Mouse (Mus musculus) neural tube, embryonic 13.5 days (tissue): ENCODE measurements around the gene Mroh3. TPM values are rescaled to one million over a fixed set of nuclear protein-coding genes. Genes with fewer than 3 reads are reported as not detected.

Experiments
- ATAC-seq: fragments of 200-750 bp; cut with Nextera tagmentation; 2 replicates; pipeline ENCODE4 v1.8.0; 2017; ENCODE audit warnings: low read depth, mild to moderate bottlenecking, moderate TSS enrichment, moderate library complexity
- H3K27ac ChIP-seq: fragments of 300-500 bp; sonication (generic); replicated peaks from 2 replicates; pipeline ENCODE4 v1.5.1; 2015; ENCODE audit warnings: moderate library complexity, mild to moderate bottlenecking, inconsistent platforms
- H3K27me3 ChIP-seq: fragments of 300-500 bp; sonication (generic); 2 replicates; pipeline ENCODE4 v1.6.1; 2015; ENCODE audit warnings: mild to moderate bottlenecking, inconsistent platforms
- H3K36me3 ChIP-seq: fragments of 300-500 bp; sonication (generic); 2 replicates; pipeline ENCODE4 v1.6.1; 2015; ENCODE audit warnings: mild to moderate bottlenecking, inconsistent platforms
- H3K4me1 ChIP-seq: fragments of 300-500 bp; sonication (generic); replicated peaks from 2 replicates; pipeline ENCODE4 v1.6.1; 2015; ENCODE audit warnings: inconsistent platforms
- H3K4me2 ChIP-seq: fragments of 300-500 bp; sonication (generic); 2 replicates; pipeline ENCODE4 v1.6.1; 2015; ENCODE audit warnings: inconsistent platforms, mild to moderate bottlenecking, moderate library complexity
- H3K4me3 ChIP-seq: fragments of 300-500 bp; sonication (generic); 2 replicates; pipeline ENCODE4 v1.5.1; 2015; ENCODE audit warnings: mild to moderate bottlenecking, inconsistent platforms
- H3K9ac ChIP-seq: fragments of 300-500 bp; sonication (generic); 2 replicates; pipeline ENCODE4 v1.6.1; 2015; ENCODE audit warnings: moderate library complexity, mild to moderate bottlenecking, inconsistent platforms
- H3K9me3 ChIP-seq: fragments of 300-500 bp; sonication (generic); 2 replicates; pipeline ENCODE4 v1.6.1; 2016; ENCODE audit warnings: inconsistent platforms
- WGBS: fragments of 180-500 bp; shearing (Covaris S2); methylation state at CpG from one replicate; pipeline ENCODE4 v1.1.7; 2015; 5-methylcytosine and 5-hydroxymethylcytosine counted together
- polyA plus RNA-seq: library from polyadenylated mRNA; unstranded; fragments of >200 nt; fragmentation: Nextera tagmentation; extraction: Ambion mirVana; gene quantifications from 2 replicates; pipeline ENCODE4 v1.2.1, GENCODE M21; 2015

Gene Mroh3
- polyA plus RNA-seq, 1 experiment from 2014 or later = not detected

DNA sequence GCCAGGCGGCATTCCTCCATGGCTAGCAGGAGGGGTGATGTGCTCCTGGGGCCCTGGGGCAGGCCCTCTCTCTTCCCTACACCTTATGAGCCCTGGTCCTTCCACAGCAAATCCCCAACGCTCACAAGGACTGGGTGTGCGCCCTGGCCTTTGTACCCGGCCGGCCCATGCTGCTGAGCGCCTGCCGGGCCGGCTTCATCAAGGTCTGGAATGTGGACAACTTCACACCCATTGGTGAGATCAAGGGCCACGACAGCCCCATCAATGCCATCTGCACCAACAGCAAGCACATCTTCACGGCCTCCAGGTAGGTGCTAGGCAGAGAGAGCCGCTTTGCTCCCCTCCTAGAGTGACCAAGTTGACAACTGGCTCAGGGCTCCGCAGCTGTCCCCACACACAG lies 39.9 kb downstream of the Mroh3 start:
- Histone ChIP-seq H3K4me3 (no peak overlapping the region), H3K27me3 (no peaks in the 10 kb centered on the region), H3K4me2 (no peak overlapping the region), H3K4me1 (peaks cover 25% of the 10 kb centered on the region), H3K36me3 (peaks cover 97% of the 10 kb centered on the region), H3K9ac (no peak overlapping the region), H3K27ac (no peak overlapping the region), H3K9me3 (no peaks in the 10 kb centered on the region)
- 67% methylated on average over 12 of the region's 12 CpGs for WGBS
- no peak for ATAC-seq

DNA sequence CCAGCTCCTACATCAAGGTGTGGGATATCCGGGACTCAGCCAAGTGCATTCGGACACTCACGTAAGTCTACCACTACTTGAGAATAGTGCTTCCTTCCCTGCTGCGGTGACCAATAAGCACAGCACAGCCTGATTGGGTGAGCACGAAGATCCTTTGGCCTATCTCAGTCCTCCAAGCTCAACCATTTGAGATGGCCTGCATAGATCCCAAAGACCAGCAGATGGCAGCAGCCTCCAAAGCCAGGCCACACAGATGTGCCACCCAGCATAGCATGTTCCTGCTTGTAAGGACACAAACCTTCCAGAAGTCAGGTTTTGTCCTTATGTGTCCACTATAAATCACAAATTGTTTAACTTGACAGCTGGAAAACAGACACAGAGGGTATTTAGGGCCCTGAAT lies 42.5 kb downstream of the Mroh3 start:
- H3K27me3 ChIP-seq = no peaks in the 10 kb centered on the region
- no peak overlapping the region for H3K9ac ChIP-seq
- H3K9me3 ChIP-seq = no peaks in the 10 kb centered on the region
- 0 out of 2 replicates have a peak overlapping the region, but pooled peaks have one; percentile 0 for H3K4me2 ChIP-seq
- 12% methylated on average over 5 of the region's 5 CpGs for WGBS
- H3K4me1 ChIP-seq = peaks cover 25% of the 10 kb centered on the region
- ATAC-seq = peak; percentile 74
- H3K36me3 ChIP-seq = peaks cover 95% of the 10 kb centered on the region
- H3K4me3 ChIP-seq = no peak overlapping the region
- H3K27ac ChIP-seq = no peak overlapping the region

DNA sequence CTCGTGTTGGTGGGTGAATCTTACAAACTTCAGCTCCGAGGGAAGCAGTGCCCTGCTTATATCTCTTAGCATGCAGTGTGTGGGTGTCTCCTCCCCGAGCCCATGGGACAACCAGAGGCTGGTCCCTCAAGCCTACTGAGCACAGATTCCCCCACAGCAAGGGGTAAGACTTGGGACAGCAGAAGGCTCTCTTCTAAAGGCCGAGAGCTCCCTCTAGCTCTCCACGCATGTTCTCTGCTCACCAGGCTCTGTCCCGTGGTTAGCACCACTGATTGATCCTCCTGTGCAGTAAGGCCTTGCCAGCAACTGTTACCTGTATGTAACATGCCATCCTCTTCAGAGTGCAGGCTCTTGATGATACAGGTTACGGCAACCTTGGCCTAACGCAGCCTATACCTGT lies 45.0 kb downstream of the Mroh3 start:
- H3K4me2 ChIP-seq = no peak overlapping the region
- H3K9me3 ChIP-seq = no peaks in the 10 kb centered on the region
- H3K27ac ChIP-seq = no peak overlapping the region
- 72% methylated on average over 8 of the region's 8 CpGs for WGBS
- H3K9ac ChIP-seq = no peak overlapping the region
- H3K4me3 ChIP-seq = no peak overlapping the region
- no peak for ATAC-seq
- H3K36me3 ChIP-seq = peaks cover 95% of the 10 kb centered on the region
- H3K27me3 ChIP-seq = no peaks in the 10 kb centered on the region
- peaks cover 3% of the 10 kb centered on the region; the same call in 1 of the 2 replicates for H3K4me1 ChIP-seq

DNA sequence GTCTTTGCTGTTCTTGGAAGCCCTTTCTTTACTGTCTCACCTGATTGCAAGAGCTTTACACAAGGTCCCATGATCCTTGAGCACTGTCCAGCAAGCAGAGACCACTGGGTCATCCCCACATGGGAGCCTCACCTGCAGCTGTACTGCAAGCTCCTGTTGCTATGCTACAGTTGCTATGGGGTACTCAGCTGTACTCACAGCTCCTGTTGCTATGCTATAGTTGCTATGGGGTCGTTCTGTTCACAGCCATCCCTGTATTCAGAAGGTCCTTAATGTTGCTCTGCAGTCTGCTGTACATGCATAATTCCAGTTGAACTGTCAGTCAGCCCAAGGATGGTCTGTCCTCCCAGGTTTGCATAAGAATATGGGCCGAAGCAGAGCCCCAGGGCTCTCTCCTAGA lies 47.2 kb downstream of the Mroh3 start:
- Histone ChIP-seq H3K27me3 (no peaks in the 10 kb centered on the region), H3K27ac (no peak overlapping the region), H3K4me1 (no peaks in the 10 kb centered on the region; the same call in 1 of the 2 replicates), H3K36me3 (peaks cover 95% of the 10 kb centered on the region), H3K4me3 (no peak overlapping the region), H3K9ac (no peak overlapping the region), H3K9me3 (no peaks in the 10 kb centered on the region), H3K4me2 (no peak overlapping the region)
- 32% methylated on average over 2 of the region's 2 CpGs for WGBS
- ATAC-seq = no peak

DNA sequence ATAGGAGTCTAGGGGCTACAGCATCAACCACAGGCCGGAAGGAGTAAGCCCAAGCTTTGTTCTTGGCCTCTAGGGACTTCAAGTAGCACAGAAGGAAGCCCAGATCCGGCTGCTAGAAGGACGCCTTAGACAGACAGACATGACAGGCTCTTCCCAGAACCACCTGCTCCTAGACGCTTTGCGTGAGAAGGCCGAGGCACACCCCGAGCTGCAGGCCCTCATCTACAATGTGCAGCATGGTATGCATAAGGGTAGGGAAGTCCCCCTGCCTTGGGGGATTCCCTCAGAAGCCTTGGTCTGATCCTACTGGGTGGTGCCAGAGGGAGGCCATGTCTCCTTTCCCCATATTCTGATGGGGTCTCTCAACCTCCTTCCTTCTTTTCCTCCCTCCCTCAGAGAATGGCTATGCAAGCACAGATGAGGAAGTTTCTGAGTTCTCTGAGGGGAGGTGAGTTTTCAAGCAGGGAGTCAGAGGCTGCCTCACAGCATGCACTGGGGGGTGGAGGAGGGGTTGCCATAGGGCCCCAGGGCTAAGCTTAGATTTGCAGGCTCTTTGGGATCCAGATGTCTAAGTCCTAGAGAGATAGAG lies 51.2 kb downstream of the Mroh3 start:
- H3K27me3 ChIP-seq = no peaks in the 10 kb centered on the region
- no peak overlapping the region for H3K27ac ChIP-seq
- no peak for ATAC-seq
- no peak overlapping the region for H3K4me3 ChIP-seq
- H3K9me3 ChIP-seq = no peaks in the 10 kb centered on the region
- H3K36me3 ChIP-seq = peaks cover 98% of the 10 kb centered on the region
- WGBS = 97% methylated on average over 7 of the region's 7 CpGs
- H3K9ac ChIP-seq = no peak overlapping the region
- H3K4me2 ChIP-seq = no peak overlapping the region
- H3K4me1 ChIP-seq = no peaks in the 10 kb centered on the region; the same call in 1 of the 2 replicates

DNA sequence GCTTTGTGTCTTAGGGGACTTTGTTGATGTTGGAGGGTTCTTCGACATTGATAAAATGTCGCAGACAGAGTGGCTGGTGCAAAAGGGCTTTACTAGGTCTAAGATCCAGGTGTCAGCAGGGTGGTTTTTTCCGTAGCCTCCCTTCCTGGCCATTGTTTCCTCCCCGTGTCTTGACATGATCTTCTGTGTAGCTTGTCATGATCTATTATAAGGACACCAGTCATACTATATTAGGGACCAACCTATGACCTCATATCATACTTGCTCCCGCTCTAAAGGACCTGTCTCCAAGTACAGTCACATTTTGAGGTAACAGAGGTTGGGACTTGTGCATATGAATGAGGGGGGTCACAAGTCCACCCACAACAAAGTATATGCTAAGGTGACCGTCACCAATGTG lies 51.7 kb downstream of the Mroh3 start:
- no peaks in the 10 kb centered on the region for H3K9me3 ChIP-seq
- no peak overlapping the region for H3K27ac ChIP-seq
- no peaks in the 10 kb centered on the region for H3K27me3 ChIP-seq
- H3K36me3 ChIP-seq = peaks cover 99% of the 10 kb centered on the region
- WGBS = 91% methylated on average over 6 of the region's 6 CpGs
- no peaks in the 10 kb centered on the region; the same call in 1 of the 2 replicates for H3K4me1 ChIP-seq
- no peak for ATAC-seq
- H3K4me3 ChIP-seq = no peak overlapping the region
- no peak overlapping the region for H3K9ac ChIP-seq
- no peak overlapping the region for H3K4me2 ChIP-seq

DNA sequence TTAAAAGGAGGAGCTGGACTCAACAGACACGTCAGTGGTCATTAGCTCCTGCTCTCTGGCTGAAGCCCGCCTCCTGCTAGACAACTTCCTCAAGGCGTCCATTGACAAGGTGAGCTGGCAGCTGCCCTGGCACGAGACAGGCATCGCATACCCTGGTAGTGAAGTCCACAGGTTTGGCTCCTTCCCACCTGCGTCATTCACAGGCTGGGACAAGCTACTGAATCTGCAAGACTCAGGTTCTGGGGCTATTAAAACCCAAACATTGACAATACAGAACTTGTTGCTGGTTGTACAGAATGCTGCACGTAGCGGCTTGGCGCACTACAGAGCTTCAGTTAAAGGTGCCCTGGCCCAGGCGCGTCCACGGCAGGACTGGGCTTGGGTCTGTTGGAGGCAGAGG lies 52.3 kb downstream of the Mroh3 start:
- Histone ChIP-seq H3K4me2 (no peak overlapping the region), H3K4me1 (no peaks in the 10 kb centered on the region; the same call in 1 of the 2 replicates), H3K27me3 (no peaks in the 10 kb centered on the region), H3K9ac (no peak overlapping the region), H3K4me3 (no peak overlapping the region), H3K9me3 (no peaks in the 10 kb centered on the region), H3K36me3 (peaks cover 99% of the 10 kb centered on the region), H3K27ac (no peak overlapping the region)
- no peak for ATAC-seq
- 93% methylated on average over 12 of the region's 12 CpGs for WGBS

DNA sequence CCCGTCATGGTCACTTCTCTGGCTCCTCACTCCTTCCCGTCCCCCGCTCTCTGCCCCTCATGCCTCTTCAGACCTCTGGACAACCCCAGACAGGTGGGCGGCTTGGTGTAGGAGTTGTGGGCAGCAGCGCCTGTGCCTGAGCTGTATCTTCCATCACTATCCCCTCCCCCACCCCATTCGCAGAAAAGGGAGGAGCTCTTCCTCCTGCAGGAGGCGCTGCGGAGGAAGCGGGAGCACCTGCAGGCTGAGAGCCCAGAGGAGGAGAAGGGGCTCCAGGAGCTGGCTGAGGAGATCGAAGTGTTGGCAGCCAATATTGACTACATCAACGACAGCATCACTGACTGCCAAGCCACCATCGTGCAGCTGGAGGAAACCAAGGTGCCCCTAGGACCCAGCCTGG lies 52.8 kb downstream of the Mroh3 start:
- WGBS = 51% methylated on average over 12 of the region's 12 CpGs

DNA sequence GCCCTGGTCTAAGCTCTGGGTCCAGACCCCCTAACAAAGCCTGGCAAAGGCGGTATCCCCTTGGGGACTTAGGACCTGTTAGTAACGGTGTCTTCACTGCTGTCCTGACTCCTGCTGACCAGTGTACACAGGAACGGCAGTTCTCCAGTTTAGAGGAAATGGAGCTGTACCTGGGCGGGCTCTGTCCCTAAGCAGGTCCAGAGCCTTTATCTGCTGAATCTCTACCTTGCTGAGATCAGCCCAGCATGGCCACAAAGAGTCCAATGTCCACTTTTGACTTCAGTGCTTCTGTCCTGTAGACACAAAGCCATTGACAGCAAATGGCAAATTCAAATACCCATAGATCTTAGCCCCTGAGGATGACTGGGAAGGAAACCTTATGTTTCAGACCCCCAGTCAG lies 55.7 kb downstream of the Mroh3 start:
- no peak overlapping the region for H3K4me3 ChIP-seq
- H3K9me3 ChIP-seq = no peaks in the 10 kb centered on the region
- H3K36me3 ChIP-seq = peaks cover 99% of the 10 kb centered on the region
- no peak overlapping the region for H3K9ac ChIP-seq
- ATAC-seq = no peak
- no peaks in the 10 kb centered on the region for H3K4me1 ChIP-seq
- no peak overlapping the region for H3K4me2 ChIP-seq
- 90% methylated on average over 4 of the region's 4 CpGs for WGBS
- no peaks in the 10 kb centered on the region for H3K27me3 ChIP-seq
- no peak overlapping the region for H3K27ac ChIP-seq

More for the DNA sequence above, 52.8 kb downstream of the Mroh3 start:
- H3K27ac ChIP-seq = no peak overlapping the region
- no peak overlapping the region for H3K9ac ChIP-seq
- no peak overlapping the region for H3K4me3 ChIP-seq
- no peaks in the 10 kb centered on the region for H3K9me3 ChIP-seq
- H3K4me2 ChIP-seq = no peak overlapping the region
- H3K4me1 ChIP-seq = no peaks in the 10 kb centered on the region
- no peak for ATAC-seq
- no peaks in the 10 kb centered on the region for H3K27me3 ChIP-seq
- H3K36me3 ChIP-seq = peaks cover 99% of the 10 kb centered on the region

DNA sequence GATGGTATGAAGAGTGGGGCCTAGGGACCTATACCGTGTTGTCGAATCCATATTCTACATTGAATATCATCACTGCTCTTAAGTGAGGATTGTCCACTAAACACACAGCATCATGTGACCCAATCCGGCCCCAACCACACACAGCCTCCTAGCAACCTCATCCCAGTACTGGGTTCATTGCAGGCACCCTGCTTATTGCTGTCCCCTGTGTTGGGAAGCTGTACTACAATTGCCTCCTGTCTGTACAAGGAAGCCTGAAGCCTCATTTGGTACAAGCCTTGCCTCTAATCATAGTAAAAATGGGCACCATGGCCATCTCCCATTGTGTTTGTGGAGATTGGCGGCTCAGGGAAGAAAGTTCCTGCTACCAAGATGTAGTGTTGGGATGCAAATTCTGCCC lies 56.3 kb downstream of the Mroh3 start:
- ATAC-seq = no peak
- Histone ChIP-seq H3K27me3 (no peaks in the 10 kb centered on the region), H3K9ac (no peak overlapping the region), H3K4me3 (no peak overlapping the region), H3K4me1 (no peaks in the 10 kb centered on the region), H3K27ac (no peak overlapping the region), H3K36me3 (peaks cover 99% of the 10 kb centered on the region), H3K4me2 (no peak overlapping the region), H3K9me3 (no peaks in the 10 kb centered on the region)
- WGBS = 97% methylated on average over 4 of the region's 4 CpGs

DNA sequence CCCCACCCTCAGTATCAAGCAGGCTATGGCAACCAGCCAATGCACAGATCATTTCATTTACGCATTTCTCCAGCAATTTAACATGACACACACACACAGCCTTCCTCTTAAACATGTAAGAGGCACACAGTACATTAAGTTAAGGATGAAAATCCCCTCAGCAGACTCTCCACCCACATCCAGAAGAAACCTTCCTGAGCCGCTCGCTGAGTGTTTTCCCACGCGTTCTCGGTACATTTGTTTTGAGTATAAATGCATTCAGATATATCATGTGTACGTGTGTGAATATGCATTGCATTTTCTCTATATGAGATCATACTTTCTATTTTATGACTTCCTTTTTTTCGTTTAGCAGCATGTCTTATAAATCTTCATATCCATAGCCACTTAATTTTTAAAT lies 61.3 kb downstream of the Mroh3 start:
- Histone ChIP-seq H3K9ac (no peak overlapping the region), H3K4me3 (no peak overlapping the region), H3K9me3 (no peaks in the 10 kb centered on the region), H3K27me3 (no peaks in the 10 kb centered on the region), H3K4me1 (no peaks in the 10 kb centered on the region), H3K4me2 (no peak overlapping the region), H3K36me3 (peaks cover 98% of the 10 kb centered on the region), H3K27ac (no peak overlapping the region)
- ATAC-seq = no peak
- WGBS = 83% methylated on average over 8 of the region's 8 CpGs

DNA sequence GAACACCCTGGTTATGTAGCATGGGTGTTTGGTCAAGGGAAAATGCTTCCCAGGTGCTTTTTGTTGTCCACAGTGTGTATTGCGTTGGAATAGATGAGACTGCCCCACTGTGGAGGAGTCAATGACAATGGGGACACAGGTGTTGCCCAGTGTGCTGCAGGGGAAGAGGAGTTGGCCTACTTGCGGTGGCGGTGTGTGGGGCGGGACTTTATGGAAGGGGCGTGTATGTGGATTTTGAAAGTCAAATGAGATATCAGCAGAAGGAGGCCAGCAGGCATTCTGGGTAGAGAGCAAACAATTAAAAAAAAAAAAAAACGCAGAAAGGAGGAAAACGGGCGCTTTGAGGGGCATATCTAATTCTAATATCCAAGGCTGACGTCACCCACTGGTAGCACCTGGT lies 62.9 kb downstream of the Mroh3 start:
- Histone ChIP-seq H3K4me3 (no peak overlapping the region), H3K9ac (no peak overlapping the region), H3K36me3 (peaks cover 96% of the 10 kb centered on the region), H3K27me3 (no peaks in the 10 kb centered on the region), H3K27ac (no peak overlapping the region), H3K4me1 (peaks cover 2% of the 10 kb centered on the region; the same call in 1 of the 2 replicates), H3K9me3 (no peaks in the 10 kb centered on the region), H3K4me2 (no peak overlapping the region)
- no peak for ATAC-seq
- WGBS = 80% methylated on average over 9 of the region's 9 CpGs

DNA sequence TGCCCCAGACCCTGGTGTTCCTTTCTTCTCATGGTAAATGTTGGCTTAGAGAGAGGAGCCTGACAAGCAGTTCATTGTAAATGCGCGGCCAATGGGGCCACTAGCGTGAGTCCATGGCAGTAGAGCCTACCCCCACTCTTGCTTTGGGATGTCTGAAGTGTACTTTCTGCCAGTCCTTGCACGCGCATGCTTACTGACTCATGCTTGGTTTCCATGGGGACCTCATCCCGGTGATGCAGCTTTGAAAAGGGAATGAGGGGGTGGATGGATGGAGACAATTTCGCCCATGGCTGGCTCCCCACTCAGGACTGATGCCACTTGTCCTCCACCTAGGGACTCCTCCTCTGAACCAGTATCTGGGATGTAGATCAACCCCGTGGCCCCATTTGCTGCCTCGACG lies 69.1 kb downstream of the Mroh3 start:
- ATAC-seq = no peak
- Histone ChIP-seq H3K9me3 (no peaks in the 10 kb centered on the region), H3K4me3 (no peak overlapping the region), H3K9ac (no peak overlapping the region), H3K36me3 (peaks cover 38% of the 10 kb centered on the region), H3K4me2 (no peak overlapping the region; the same call in 1 of the 2 replicates), H3K4me1 (peaks cover 64% of the 10 kb centered on the region), H3K27ac (peak overlapping the region; percentile 52; the same call in 1 of the 2 replicates), H3K27me3 (no peaks in the 10 kb centered on the region)
- 44% methylated on average over 10 of the region's 10 CpGs for WGBS
